ENCODE assay signal across 10 mouse cellular contexts in the genomic region with DNA sequence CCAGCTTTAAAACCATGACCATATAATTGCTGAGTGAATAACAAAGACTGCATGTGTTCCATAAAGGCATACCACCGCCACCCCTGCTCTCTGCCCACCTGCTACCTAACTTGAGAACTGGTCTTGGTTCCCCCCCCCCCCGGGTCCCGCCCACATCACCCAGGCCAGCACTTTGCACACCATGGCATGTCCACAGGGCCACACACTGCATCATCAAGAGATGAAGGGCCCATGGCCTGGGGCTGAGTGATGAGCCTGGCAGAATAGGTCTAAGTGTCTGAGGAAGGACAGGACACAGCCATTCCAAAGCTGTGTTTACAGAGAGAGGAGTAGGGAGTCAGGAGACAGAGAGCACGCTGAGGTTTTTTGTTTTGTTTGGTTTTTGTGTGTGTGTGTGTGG. TPM values are rescaled to one million over a fixed set of nuclear protein-coding genes. Genes with fewer than 3 reads are reported as not detected.
DNase-seq lines count a peak whose midpoint lies in the region; ATAC-seq and TF ChIP-seq lines count a peak whose summit lies in the region.
"Had no signal": no experiment of that assay in that cellular context is flagged by ENCODE, and none has a peak within 500 bp of the region (broad histone marks: within the 10 kb centered on the region; RNA-seq: fewer than 3 reads in every experiment).

No protein-coding gene starts in this region.

- peak overlapping the region; percentile 89 for H3K4me3 ChIP-seq in forebrain, embryonic 10.5 days
- no peak overlapping the region for H3K4me3 ChIP-seq in forebrain, postnatal 0 days (ENCODE audit: low read depth, low read length)
- peak overlapping the region; percentile 76; the same call in 1 of the 2 replicates for H3K4me3 ChIP-seq in lung, embryonic 14.5 days (ENCODE audit: low read depth, low read length)
- H3K4me3 ChIP-seq in limb, embryonic 10.5 days = peak overlapping the region; percentile 76
- peak overlapping the region; percentile 58 for H3K4me3 ChIP-seq in olfactory bulb, adult 2 months (ENCODE audit: insufficient read depth, low read depth, low read length)
- H3K4me3 ChIP-seq: liver, embryonic 15.5 days had no signal

- H3K9me3 ChIP-seq in forebrain, embryonic 10.5 days = peaks cover 5% of the 10 kb centered on the region; the same call in 1 of the 2 replicates
- H3K9me3 ChIP-seq in forebrain, postnatal 0 days (ENCODE audit: low read length) = no peaks in the 10 kb centered on the region
- H3K9me3 ChIP-seq in lung, embryonic 14.5 days (ENCODE audit: low read depth, low read length) = no peaks in the 10 kb centered on the region
- no peaks in the 10 kb centered on the region for H3K9me3 ChIP-seq in limb, embryonic 10.5 days (replicated peaks)
- H3K9me3 ChIP-seq: liver, embryonic 15.5 days had no signal

- ATAC-seq in forebrain, postnatal 0 days = no peak
- no peak for ATAC-seq in lung, embryonic 14.5 days (ENCODE audit: insufficient read depth)

- TF ChIP-seq POLR2A in olfactory bulb, adult 2 months (IDR thresholded peaks at IDR 0.05; ENCODE audit: insufficient read depth, low read depth, low read length) = no peak

- no peak overlapping the region; the same call in 1 of the 2 replicates for H3K4me2 ChIP-seq in forebrain, postnatal 0 days (ENCODE audit: low read depth)
- H3K4me2 ChIP-seq in lung, embryonic 14.5 days = peak overlapping the region; percentile 90

- no peaks in the 10 kb centered on the region for H3K27me3 ChIP-seq in forebrain, embryonic 10.5 days (ENCODE audit: poor library complexity, severe bottlenecking)
- no peaks in the 10 kb centered on the region for H3K27me3 ChIP-seq in forebrain, postnatal 0 days (ENCODE audit: insufficient read depth, low read length)
- no peaks in the 10 kb centered on the region for H3K27me3 ChIP-seq in lung, embryonic 14.5 days (ENCODE audit: insufficient read depth, low read length)
- H3K27me3 ChIP-seq in limb, embryonic 10.5 days (ENCODE audit: low read depth, poor library complexity, severe bottlenecking) = no peaks in the 10 kb centered on the region

- WGBS in forebrain, embryonic 10.5 days = 85% methylated on average over 4 of the region's 4 CpGs
- 72% methylated on average over 4 of the region's 4 CpGs for whole genome bisulfite sequencing in forebrain, postnatal 0 days
- WGBS in lung, embryonic 14.5 days = 62% methylated on average over 4 of the region's 4 CpGs
- 79% methylated on average over 4 of the region's 4 CpGs for WGBS in limb, embryonic 10.5 days
- WGBS in olfactory bulb, adult 2 months = 58% methylated on average over 4 of the region's 4 CpGs

- TF ChIP-seq CTCF in forebrain, postnatal 0 days (IDR thresholded peaks at IDR 0.05; ENCODE audit: low read depth) = no peak
- TF ChIP-seq CTCF in lung, embryonic 14.5 days (IDR thresholded peaks at IDR 0.05; ENCODE audit: low read depth) = no peak
- no peak for TF ChIP-seq CTCF in olfactory bulb, adult 2 months (IDR thresholded peaks at IDR 0.05; ENCODE audit: insufficient read depth, low read depth, low read length)

- H3K4me1 ChIP-seq in forebrain, embryonic 10.5 days = peaks cover 50% of the 10 kb centered on the region
- H3K4me1 ChIP-seq in forebrain, postnatal 0 days (ENCODE audit: insufficient read depth) = peaks cover 11% of the 10 kb centered on the region
- H3K4me1 ChIP-seq in lung, embryonic 14.5 days (ENCODE audit: insufficient read depth) = peaks cover 10% of the 10 kb centered on the region; the same call in 1 of the 2 replicates
- peaks cover 42% of the 10 kb centered on the region for H3K4me1 ChIP-seq in limb, embryonic 10.5 days
- peaks cover 40% of the 10 kb centered on the region for H3K4me1 ChIP-seq in olfactory bulb, adult 2 months (ENCODE audit: control insufficient read depth, insufficient read depth, low read length)

- H3K9ac ChIP-seq in forebrain, postnatal 0 days = no peak overlapping the region
- H3K9ac ChIP-seq in lung, embryonic 14.5 days = 0 out of 2 replicates have a peak overlapping the region, but pooled peaks have one; percentile 11
- H3K9ac ChIP-seq: liver, embryonic 15.5 days had no signal

- peaks cover 44% of the 10 kb centered on the region for H3K36me3 ChIP-seq in forebrain, embryonic 10.5 days (replicated peaks)
- no peaks in the 10 kb centered on the region for H3K36me3 ChIP-seq in forebrain, postnatal 0 days (ENCODE audit: insufficient read depth)
- no peaks in the 10 kb centered on the region for H3K36me3 ChIP-seq in lung, embryonic 14.5 days (ENCODE audit: insufficient read depth)
- peaks cover 40% of the 10 kb centered on the region for H3K36me3 ChIP-seq in limb, embryonic 10.5 days
- H3K36me3 ChIP-seq: liver, embryonic 15.5 days had no signal

- H3K27ac ChIP-seq in forebrain, embryonic 10.5 days = peak overlapping the region; percentile 58
- H3K27ac ChIP-seq in forebrain, postnatal 0 days (ENCODE audit: low read depth, low read length) = no peak overlapping the region
- no peak overlapping the region for H3K27ac ChIP-seq in lung, embryonic 14.5 days (ENCODE audit: low read depth)
- H3K27ac ChIP-seq in limb, embryonic 10.5 days = peak overlapping the region; percentile 92; the same call in 1 of the 2 replicates
- no peak overlapping the region; the same call in 1 of the 2 replicates for H3K27ac ChIP-seq in olfactory bulb, adult 2 months (ENCODE audit: insufficient read depth, low read depth, low read length)
- H3K27ac ChIP-seq: liver, embryonic 15.5 days had no signal

- no peak for DNase-seq in forebrain, embryonic 10.5 days (ENCODE audit: extremely low spot score, low spot score)
- DNase-seq in forebrain, postnatal 0 days = no peak
- DNase-seq in lung, embryonic 14.5 days = no peak
- DNase-seq in lung, postnatal 10 days = no peak
- DNase-seq in limb, embryonic 10.5 days (ENCODE audit: low spot score) = no peak
- DNase-seq in layer of hippocampus, adult 9-11 months = no peak
- DNase-seq in adrenal gland, adult 2 months = no peak
- DNase-seq: thymus, adult 18-20 months had no signal

RNA-seq across cellular contexts. Expression of gene Rilpl1, which starts 2.8 kb away (rescaled TPM):
- polyA plus RNA-seq in forebrain, embryonic 10.5 days (2016; fragmentation: Nextera tagmentation; extraction: Ambion mirVana) = 18.1 and 23.4 TPM in 2 replicates
- 11.8 and 14.4 TPM in 2 replicates for total RNA-seq in forebrain, postnatal 0 days (2014; rRNA removed)
- polyA plus RNA-seq in forebrain, postnatal 0 days (2015; fragmentation: Nextera tagmentation; extraction: Ambion mirVana) = 9.0 and 10.0 TPM in 2 replicates
- 20.3 and 21.1 TPM in 2 replicates for polyA plus RNA-seq in lung, embryonic 14.5 days (2014; fragmentation: Nextera tagmentation; extraction: Ambion mirVana)
- polyA plus RNA-seq in limb, embryonic 10.5 days (2016; fragmentation: Nextera tagmentation; extraction: Ambion mirVana) = 25.2 and 26.1 TPM in 2 replicates
- polyA plus RNA-seq in olfactory bulb, adult 2 months (2012; ENCODE audit: insufficient read depth, insufficient read length, low replicate concordance, missing spikeins) = not detected in 2 replicates
- total RNA-seq in adrenal gland, adult 2 months (2021) = 10 to 100 TPM; 14.0 to 25.8 TPM
- 10.2 and 12.3 TPM in 2 replicates for polyA plus RNA-seq in adrenal gland, adult 2 months (2012; rRNA removed)

RNA-seq across cellular contexts. Expression of gene Tmed2, which starts 12.1 kb away (rescaled TPM):
- 474 and 480 TPM in 2 replicates for polyA plus RNA-seq in forebrain, embryonic 10.5 days (2016; fragmentation: Nextera tagmentation; extraction: Ambion mirVana)
- 279 and 319 TPM in 2 replicates for total RNA-seq in forebrain, postnatal 0 days (2014; rRNA removed)
- 354 and 380 TPM in 2 replicates for polyA plus RNA-seq in forebrain, postnatal 0 days (2015; fragmentation: Nextera tagmentation; extraction: Ambion mirVana)
- polyA plus RNA-seq in lung, embryonic 14.5 days (2014; fragmentation: Nextera tagmentation; extraction: Ambion mirVana) = 588 and 646 TPM in 2 replicates
- polyA plus RNA-seq in limb, embryonic 10.5 days (2016; fragmentation: Nextera tagmentation; extraction: Ambion mirVana) = 501 and 540 TPM in 2 replicates
- polyA plus RNA-seq in olfactory bulb, adult 2 months (2012; ENCODE audit: insufficient read depth, insufficient read length, low replicate concordance, missing spikeins) = not detected in 2 replicates
- 100 to 1,000 TPM; 236 to 301 TPM for total RNA-seq in adrenal gland, adult 2 months (2021)
- 138 and 163 TPM in 2 replicates for polyA plus RNA-seq in adrenal gland, adult 2 months (2012; rRNA removed)

RNA-seq across cellular contexts. Expression of gene Ddx55, which starts 24.3 kb away (rescaled TPM):
- polyA plus RNA-seq in forebrain, embryonic 10.5 days (2016; fragmentation: Nextera tagmentation; extraction: Ambion mirVana) = 18.1 and 21.7 TPM in 2 replicates
- total RNA-seq in forebrain, postnatal 0 days (2014; rRNA removed) = 23.2 and 24.0 TPM in 2 replicates
- polyA plus RNA-seq in forebrain, postnatal 0 days (2015; fragmentation: Nextera tagmentation; extraction: Ambion mirVana) = 13.6 and 20.1 TPM in 2 replicates
- polyA plus RNA-seq in lung, embryonic 14.5 days (2014; fragmentation: Nextera tagmentation; extraction: Ambion mirVana) = 12.7 and 14.1 TPM in 2 replicates
- polyA plus RNA-seq in limb, embryonic 10.5 days (2016; fragmentation: Nextera tagmentation; extraction: Ambion mirVana) = 17.0 and 18.0 TPM in 2 replicates
- polyA plus RNA-seq in olfactory bulb, adult 2 months (2012; ENCODE audit: insufficient read depth, insufficient read length, low replicate concordance, missing spikeins) = not detected in 2 replicates
- 10 to 100 TPM; 12.4 to 13.4 TPM for total RNA-seq in adrenal gland, adult 2 months (2021)
- 12.7 and 15.5 TPM in 2 replicates for polyA plus RNA-seq in adrenal gland, adult 2 months (2012; rRNA removed)

RNA-seq across cellular contexts. Expression of gene Snrnp35, which starts 45.4 kb away (rescaled TPM):
- polyA plus RNA-seq in forebrain, embryonic 10.5 days (2016; fragmentation: Nextera tagmentation; extraction: Ambion mirVana) = 35.8 and 37.2 TPM in 2 replicates
- total RNA-seq in forebrain, postnatal 0 days (2014; rRNA removed) = 15.9 and 16.0 TPM in 2 replicates
- 16.6 and 17.7 TPM in 2 replicates for polyA plus RNA-seq in forebrain, postnatal 0 days (2015; fragmentation: Nextera tagmentation; extraction: Ambion mirVana)
- polyA plus RNA-seq in lung, embryonic 14.5 days (2014; fragmentation: Nextera tagmentation; extraction: Ambion mirVana) = 10.7 and 10.8 TPM in 2 replicates
- polyA plus RNA-seq in limb, embryonic 10.5 days (2016; fragmentation: Nextera tagmentation; extraction: Ambion mirVana) = 30.8 and 32.2 TPM in 2 replicates
- not detected in 2 replicates for polyA plus RNA-seq in olfactory bulb, adult 2 months (2012; ENCODE audit: insufficient read depth, insufficient read length, low replicate concordance, missing spikeins)
- 10 to 100 TPM; 19.0 to 25.7 TPM for total RNA-seq in adrenal gland, adult 2 months (2021)
- 1.4 and 1.8 TPM in 2 replicates for polyA plus RNA-seq in adrenal gland, adult 2 months (2012; rRNA removed)

RNA-seq across cellular contexts. Expression of gene Rilpl2, which starts 50.2 kb away (rescaled TPM):
- polyA plus RNA-seq in forebrain, embryonic 10.5 days (2016; fragmentation: Nextera tagmentation; extraction: Ambion mirVana) = 22.7 and 24.2 TPM in 2 replicates
- 37.9 and 38.2 TPM in 2 replicates for total RNA-seq in forebrain, postnatal 0 days (2014; rRNA removed)
- polyA plus RNA-seq in forebrain, postnatal 0 days (2015; fragmentation: Nextera tagmentation; extraction: Ambion mirVana) = 39.4 and 41.2 TPM in 2 replicates
- polyA plus RNA-seq in lung, embryonic 14.5 days (2014; fragmentation: Nextera tagmentation; extraction: Ambion mirVana) = 28.7 and 29.2 TPM in 2 replicates
- polyA plus RNA-seq in limb, embryonic 10.5 days (2016; fragmentation: Nextera tagmentation; extraction: Ambion mirVana) = 26.8 and 31.1 TPM in 2 replicates
- not detected in 2 replicates for polyA plus RNA-seq in olfactory bulb, adult 2 months (2012; ENCODE audit: insufficient read depth, insufficient read length, low replicate concordance, missing spikeins)
- 10 to 100 TPM; 16.6 to 31.2 TPM for total RNA-seq in adrenal gland, adult 2 months (2021)
- polyA plus RNA-seq in adrenal gland, adult 2 months (2012; rRNA removed) = 38.5 and 44.1 TPM in 2 replicates

Comparison
In these comparisons a context has a peak if more than half of its experiments do, and no peak if none do; other contexts are left out.
1. H3K27ac ChIP-seq: peak in forebrain, embryonic 10.5 days (single experiment) and limb, embryonic 10.5 days (single experiment); none in forebrain, postnatal 0 days (single experiment), lung, embryonic 14.5 days (single experiment) and olfactory bulb, adult 2 months (single experiment).